Mouse (Mus musculus) gastrocnemius, postnatal 25 days (tissue): ENCODE data around the gene Yrdc. TPM values are rescaled to one million over a fixed set of nuclear protein-coding genes. Genes with fewer than 3 reads are reported as not detected.
A peak's percentile ranks its signal among the peaks of the same experiment; 100 is the strongest.

Source experiments
- DNase-seq: peaks from one replicate; pipeline ENCODE4 v3.0.0; 2022
- long read RNA-seq, 2 experiments: library from polyadenylated mRNA; stranded (forward); transcript quantifications; one replicate each; pipeline ENCODE4 v2.0.0; 2021
- total RNA-seq, 2 experiments: library from RNA; stranded (reverse); gene quantifications; 1 replicate in 1 of 2; 2 replicates in 1 of 2; pipeline ENCODE4 v1.2.3; 2021

The Yrdc gene
- 10 to 100 TPM in 1 of 2 experiments, 1 to 10 TPM in 1; 6.4 to 10.9 TPM for total RNA-seq
- long read RNA-seq, experiment 1, transcript Yrdc-201 (5 exons, 1,634 nt) = major isoform, 14 of 21 reads
- long read RNA-seq, experiment 1, partial matches to known transcripts = 0 of 21 reads
- long read RNA-seq, experiment 1, other reads (novel, unspliced or antisense) = 6 of 21 reads
- long read RNA-seq, experiment 2, transcript Yrdc-201 (5 exons, 1,634 nt) = major isoform, 20 of 25 reads
- long read RNA-seq, experiment 2, partial matches to known transcripts = 0 of 25 reads
- long read RNA-seq, experiment 2, other reads (novel, unspliced or antisense) = 5 of 25 reads

- peak; percentile 92 for DNase-seq
Measured at GRCm38 (mm10) chr4:124850261-124850913, at the start of gene Yrdc. Gene Yrdc (plus strand): TSS chr4:124850679.

- DNase-seq = peak; percentile 72
Measured at GRCm38 (mm10) chr4:124801552-124802308, 48.7 kb upstream of the Yrdc start, which contains the start of gene Mtf1. Gene Mtf1 (plus strand): TSS chr4:124802104.

- peak; percentile 97 for DNase-seq
Measured at GRCm38 (mm10) chr4:124802309-124803260, 47.9 kb upstream of the Yrdc start.

- no peak for DNase-seq
Measured at GRCm38 (mm10) chr4:124803406-124803805, 47.1 kb upstream of the Yrdc start.

GRCm38 (mm10) chr4:124808511-124808910, 42.0 kb upstream of the Yrdc start:
- DNase-seq = no peak

GRCm38 (mm10) chr4:124809136-124809883, 41.2 kb upstream of the Yrdc start:
- DNase-seq = no peak

GRCm38 (mm10) chr4:124810056-124810455, 40.4 kb upstream of the Yrdc start:
- no peak for DNase-seq

GRCm38 (mm10) chr4:124811347-124811975, 39.0 kb upstream of the Yrdc start:
- no peak for DNase-seq

GRCm38 (mm10) chr4:124815901-124816300, 34.6 kb upstream of the Yrdc start:
- DNase-seq = peak; percentile 19

GRCm38 (mm10) chr4:124817803-124818202, 32.7 kb upstream of the Yrdc start:
- peak; percentile 29 for DNase-seq

- no peak for DNase-seq
Measured at GRCm38 (mm10) chr4:124818832-124819231, 31.6 kb upstream of the Yrdc start.

- no peak for DNase-seq
Measured at GRCm38 (mm10) chr4:124824967-124825366, 25.5 kb upstream of the Yrdc start.

GRCm38 (mm10) chr4:124825371-124825965, 25.0 kb upstream of the Yrdc start:
- no peak for DNase-seq

- DNase-seq = no peak
Measured at GRCm38 (mm10) chr4:124829671-124830070, 20.8 kb upstream of the Yrdc start.

- no peak for DNase-seq
Measured at GRCm38 (mm10) chr4:124832796-124833195, 17.7 kb upstream of the Yrdc start.

GRCm38 (mm10) chr4:124838035-124838700, 12.3 kb upstream of the Yrdc start:
- DNase-seq = no peak

GRCm38 (mm10) chr4:124840998-124841397, 9.5 kb upstream of the Yrdc start:
- DNase-seq = no peak

- DNase-seq = no peak
Measured at GRCm38 (mm10) chr4:124843493-124843892, 7.0 kb upstream of the Yrdc start.

GRCm38 (mm10) chr4:124847573-124847972, 2.9 kb upstream of the Yrdc start:
- DNase-seq = peak; percentile 66
